Mouse (Mus musculus): Measurements from ENCODE around the gene Epc2.

Epc2 gene

GRCm38 (mm10) chr2:49572111-49572642 is 120.9 kb downstream of the Epc2 start:
- no peak for DNase-seq

- DNase-seq: no peak
These were observed 121.4 kb downstream of the Epc2 start for GRCm38 (mm10) chr2:49572684-49573083.

GRCm38 (mm10) chr2:49573282-49573681 is 122.0 kb downstream of the Epc2 start:
- no peak for DNase-seq

GRCm38 (mm10) chr2:49580585-49580984 is 129.3 kb downstream of the Epc2 start:
- no peak for DNase-seq

GRCm38 (mm10) chr2:49582546-49582945 is 131.3 kb downstream of the Epc2 start:
- no peak for DNase-seq

GRCm38 (mm10) chr2:49583311-49583710 is 132.0 kb downstream of the Epc2 start:
- no peak for DNase-seq

GRCm38 (mm10) chr2:49590450-49590849 is 139.2 kb downstream of the Epc2 start:
- DNase-seq: no peak

GRCm38 (mm10) chr2:49592926-49593325 is 141.6 kb downstream of the Epc2 start:
- DNase-seq: no peak

GRCm38 (mm10) chr2:49594886-49595285 is 143.6 kb downstream of the Epc2 start:
- DNase-seq: no peak

- no peak for DNase-seq
These were observed 145.0 kb downstream of the Epc2 start for GRCm38 (mm10) chr2:49596318-49596717.

GRCm38 (mm10) chr2:49600021-49600681 is 148.9 kb downstream of the Epc2 start:
- DNase-seq: no peak

Data from spleen, adult 18-20 months (tissue).